Mouse (Mus musculus): ENCODE results near the gene 4933428G20Rik. TPM values are rescaled to one million over a fixed set of nuclear protein-coding genes. Genes with fewer than 3 reads are reported as not detected.

4933428G20Rik gene
- polyA plus RNA-seq, 1 experiment from 2014 or later, result 1.6 TPM

- H3K4me3 ChIP-seq, result no peak overlapping the region
- H3K9ac ChIP-seq, result no peak overlapping the region
- ATAC-seq (replicated peaks), result peak; percentile 46; the same call in 1 of the 2 replicates
- no peaks in the 10 kb centered on the region for H3K27me3 ChIP-seq (replicated peaks)
- H3K27ac ChIP-seq, result no peak overlapping the region
- WGBS, result 44% methylated on average over 14 of the region's 14 CpGs
- H3K9me3 ChIP-seq, result no peaks in the 10 kb centered on the region
- peaks cover 13% of the 10 kb centered on the region for H3K36me3 ChIP-seq (replicated peaks)
- no peak overlapping the region for H3K4me2 ChIP-seq
- H3K4me1 ChIP-seq, result no peaks in the 10 kb centered on the region
Observed at GRCm38 (mm10) chr11:97468639-97469287, 31.4 kb downstream of the 4933428G20Rik start.

- Histone ChIP-seq H3K27ac (no peak overlapping the region), H3K4me3 (no peak overlapping the region), H3K36me3 (replicated peaks) (peaks cover 21% of the 10 kb centered on the region), H3K4me2 (no peak overlapping the region), H3K27me3 (replicated peaks) (no peaks in the 10 kb centered on the region), H3K9ac (no peak overlapping the region), H3K4me1 (no peaks in the 10 kb centered on the region), H3K9me3 (no peaks in the 10 kb centered on the region)
- 77% methylated on average over 10 of the region's 10 CpGs for WGBS
- no peak for ATAC-seq (replicated peaks)
Observed at GRCm38 (mm10) chr11:97466444-97467160, 33.5 kb downstream of the 4933428G20Rik start.

GRCm38 (mm10) chr11:97465957-97466356 is 34.2 kb downstream of the 4933428G20Rik start:
- no peak overlapping the region for H3K9ac ChIP-seq
- H3K27ac ChIP-seq, result no peak overlapping the region
- H3K4me3 ChIP-seq, result no peak overlapping the region
- ATAC-seq (replicated peaks), result no peak
- H3K4me1 ChIP-seq, result no peaks in the 10 kb centered on the region
- H3K36me3 ChIP-seq (replicated peaks), result peaks cover 18% of the 10 kb centered on the region
- no peaks in the 10 kb centered on the region for H3K27me3 ChIP-seq (replicated peaks)
- no peak overlapping the region for H3K4me2 ChIP-seq
- WGBS, result 84% methylated on average over 12 of the region's 12 CpGs
- no peaks in the 10 kb centered on the region for H3K9me3 ChIP-seq

GRCm38 (mm10) chr11:97463991-97464390 is 36.1 kb downstream of the 4933428G20Rik start:
- Histone ChIP-seq H3K27ac (no peak overlapping the region), H3K27me3 (replicated peaks) (no peaks in the 10 kb centered on the region), H3K4me3 (no peak overlapping the region), H3K4me1 (no peaks in the 10 kb centered on the region), H3K9ac (no peak overlapping the region), H3K9me3 (no peaks in the 10 kb centered on the region), H3K4me2 (no peak overlapping the region), H3K36me3 (replicated peaks) (peaks cover 21% of the 10 kb centered on the region)
- 94% methylated on average over 4 of the region's 4 CpGs for WGBS
- ATAC-seq (replicated peaks), result no peak

- no peak overlapping the region for H3K27ac ChIP-seq
- H3K9ac ChIP-seq, result no peak overlapping the region
- no peak overlapping the region for H3K4me3 ChIP-seq
- no peaks in the 10 kb centered on the region for H3K4me1 ChIP-seq
- peaks cover 22% of the 10 kb centered on the region for H3K36me3 ChIP-seq (replicated peaks)
- no peak overlapping the region for H3K4me2 ChIP-seq
- no peaks in the 10 kb centered on the region for H3K27me3 ChIP-seq (replicated peaks)
- ATAC-seq (replicated peaks), result no peak
- no peaks in the 10 kb centered on the region for H3K9me3 ChIP-seq
- 41% methylated on average over 33 of the region's 33 CpGs for WGBS
Observed at GRCm38 (mm10) chr11:97463166-97463565, 37.0 kb downstream of the 4933428G20Rik start.

- H3K9ac ChIP-seq, result no peak overlapping the region
- H3K4me3 ChIP-seq, result no peak overlapping the region
- no peaks in the 10 kb centered on the region for H3K9me3 ChIP-seq
- H3K27ac ChIP-seq, result no peak overlapping the region
- ATAC-seq (replicated peaks), result no peak
- H3K36me3 ChIP-seq (replicated peaks), result peaks cover 27% of the 10 kb centered on the region
- 86% methylated on average over 6 of the region's 6 CpGs for WGBS
- H3K4me2 ChIP-seq, result no peak overlapping the region
- no peaks in the 10 kb centered on the region for H3K4me1 ChIP-seq
- no peaks in the 10 kb centered on the region for H3K27me3 ChIP-seq (replicated peaks)
Observed at GRCm38 (mm10) chr11:97462538-97462937, 37.6 kb downstream of the 4933428G20Rik start.

GRCm38 (mm10) chr11:97461307-97461820 is 38.8 kb downstream of the 4933428G20Rik start:
- H3K9ac ChIP-seq, result no peak overlapping the region
- H3K27ac ChIP-seq, result no peak overlapping the region
- no peak for ATAC-seq (replicated peaks)
- peaks cover 37% of the 10 kb centered on the region for H3K36me3 ChIP-seq (replicated peaks)
- no peak overlapping the region for H3K4me2 ChIP-seq
- H3K27me3 ChIP-seq (replicated peaks), result no peaks in the 10 kb centered on the region
- H3K4me1 ChIP-seq, result no peaks in the 10 kb centered on the region
- no peak overlapping the region for H3K4me3 ChIP-seq
- no peaks in the 10 kb centered on the region for H3K9me3 ChIP-seq
- 86% methylated on average over 3 of the region's 3 CpGs for WGBS

GRCm38 (mm10) chr11:97457120-97457519 is 43.0 kb downstream of the 4933428G20Rik start:
- no peak for ATAC-seq (replicated peaks)
- no peak overlapping the region for H3K27ac ChIP-seq
- H3K4me3 ChIP-seq, result no peak overlapping the region
- peaks cover 45% of the 10 kb centered on the region for H3K36me3 ChIP-seq (replicated peaks)
- no peak overlapping the region for H3K4me2 ChIP-seq
- WGBS, result 87% methylated on average over 4 of the region's 4 CpGs
- peaks cover 17% of the 10 kb centered on the region for H3K4me1 ChIP-seq
- H3K27me3 ChIP-seq (replicated peaks), result no peaks in the 10 kb centered on the region
- no peaks in the 10 kb centered on the region for H3K9me3 ChIP-seq
- no peak overlapping the region for H3K9ac ChIP-seq

GRCm38 (mm10) chr11:97451625-97452024 is 48.5 kb downstream of the 4933428G20Rik start:
- H3K9ac ChIP-seq, result 0 out of 2 replicates have a peak overlapping the region, but pooled peaks have one; percentile 83
- H3K27ac ChIP-seq, result 0 out of 2 replicates have a peak overlapping the region, but pooled peaks have one; percentile 82
- no peaks in the 10 kb centered on the region for H3K27me3 ChIP-seq (replicated peaks)
- no peak for ATAC-seq (replicated peaks)
- H3K4me1 ChIP-seq, result peaks cover 44% of the 10 kb centered on the region
- peak overlapping the region; percentile 87 for H3K4me2 ChIP-seq
- no peaks in the 10 kb centered on the region for H3K9me3 ChIP-seq
- WGBS, result 87% methylated on average over 15 of the region's 15 CpGs
- peaks cover 25% of the 10 kb centered on the region for H3K36me3 ChIP-seq (replicated peaks)
- peak overlapping the region; percentile 70; the same call in 1 of the 2 replicates for H3K4me3 ChIP-seq

- H3K4me1 ChIP-seq, result peaks cover 44% of the 10 kb centered on the region
- peak; percentile 53 for ATAC-seq (replicated peaks)
- H3K4me2 ChIP-seq, result peak overlapping the region; percentile 87
- no peaks in the 10 kb centered on the region for H3K27me3 ChIP-seq (replicated peaks)
- no peaks in the 10 kb centered on the region for H3K9me3 ChIP-seq
- peak overlapping the region; percentile 83 for H3K9ac ChIP-seq
- 19% methylated on average over 10 of the region's 10 CpGs for WGBS
- peak overlapping the region; percentile 70 for H3K4me3 ChIP-seq
- H3K36me3 ChIP-seq (replicated peaks), result peaks cover 13% of the 10 kb centered on the region; the same call in 1 of the 2 replicates
- peak overlapping the region; percentile 82 for H3K27ac ChIP-seq
Observed at GRCm38 (mm10) chr11:97450305-97450922, 49.7 kb downstream of the 4933428G20Rik start.

GRCm38 (mm10) chr11:97449601-97450293 is 50.4 kb downstream of the 4933428G20Rik start:
- H3K36me3 ChIP-seq (replicated peaks), result peaks cover 13% of the 10 kb centered on the region; the same call in 1 of the 2 replicates
- H3K9me3 ChIP-seq, result no peaks in the 10 kb centered on the region
- peak overlapping the region; percentile 83 for H3K9ac ChIP-seq
- peak overlapping the region; percentile 87 for H3K4me2 ChIP-seq
- no peaks in the 10 kb centered on the region for H3K27me3 ChIP-seq (replicated peaks)
- WGBS, result 10% methylated on average over 15 of the region's 15 CpGs
- H3K4me1 ChIP-seq, result peaks cover 44% of the 10 kb centered on the region
- peak overlapping the region; percentile 82 for H3K27ac ChIP-seq
- ATAC-seq (replicated peaks), result peak; percentile 90
- H3K4me3 ChIP-seq, result peak overlapping the region; percentile 70
